Mouse (Mus musculus) neural tube, embryonic 12.5 days (tissue): ENCODE measurements at regions not wholly inside any gene's neighbourhood (a gene's known extent, or its start where the extent isn't known, plus 50 kb on each side); places are given as distances from the start of the nearest gene placed in this dataset.

Experiments used
- ATAC-seq: fragments of 200-750 bp; cut with Nextera tagmentation; 2 replicates; pipeline ENCODE4 v1.8.0; 2017; ENCODE audit warnings: low read depth, mild to moderate bottlenecking, moderate TSS enrichment, moderate library complexity; ENCODE audit not compliant: low FRiP score
- H3K27ac ChIP-seq: fragments of 300-500 bp; sonication (generic); 2 replicates; pipeline ENCODE4 v1.5.1; 2016
- H3K27me3 ChIP-seq: fragments of 300-500 bp; sonication (generic); replicated peaks from 2 replicates; pipeline ENCODE4 v1.6.1; 2016; ENCODE audit warnings: mild to moderate bottlenecking
- H3K36me3 ChIP-seq: fragments of 300-500 bp; sonication (generic); 2 replicates; pipeline ENCODE4 v1.6.1; 2016; ENCODE audit warnings: mild to moderate bottlenecking
- H3K4me1 ChIP-seq: fragments of 300-500 bp; sonication (generic); 2 replicates; pipeline ENCODE4 v1.6.1; 2016
- H3K4me2 ChIP-seq: fragments of 300-500 bp; sonication (generic); replicated peaks from 2 replicates; pipeline ENCODE4 v1.6.1; 2016; ENCODE audit warnings: mild to moderate bottlenecking
- H3K4me3 ChIP-seq: fragments of 300-500 bp; sonication (generic); 2 replicates; pipeline ENCODE4 v1.5.1; 2016
- H3K9ac ChIP-seq: fragments of 300-500 bp; sonication (generic); 2 replicates; pipeline ENCODE4 v1.6.1; 2016; ENCODE audit warnings: mild to moderate bottlenecking
- H3K9me3 ChIP-seq: fragments of 300-500 bp; sonication (generic); 2 replicates; pipeline ENCODE4 v1.6.1; 2016; ENCODE audit warnings: mild to moderate bottlenecking
- WGBS: fragments of 180-500 bp; shearing (Covaris S2); methylation state at CpG from one replicate; pipeline ENCODE4 v1.1.7; 2016; 5-methylcytosine and 5-hydroxymethylcytosine counted together

GRCm38 (mm10) chr13:44618368-44618767 lies 110.9 kb upstream of the Jarid2 start:
- no peak overlapping the region for H3K27ac ChIP-seq
- H3K9ac ChIP-seq = no peak overlapping the region
- 54% methylated on average over 3 of the region's 3 CpGs for WGBS
- H3K36me3 ChIP-seq = no peaks in the 10 kb centered on the region
- H3K4me3 ChIP-seq = no peak overlapping the region
- no peak for ATAC-seq
- 0 out of 2 replicates have a peak, but pooled peaks cover 6% of the 10 kb centered on the region for H3K4me1 ChIP-seq
- H3K4me2 ChIP-seq = no peak overlapping the region
- no peaks in the 10 kb centered on the region for H3K27me3 ChIP-seq
- no peaks in the 10 kb centered on the region for H3K9me3 ChIP-seq

GRCm38 (mm10) chr13:44622661-44623355 lies 106.5 kb upstream of the Jarid2 start:
- no peak overlapping the region for H3K27ac ChIP-seq
- H3K27me3 ChIP-seq = no peaks in the 10 kb centered on the region
- no peak for ATAC-seq
- no peak overlapping the region for H3K9ac ChIP-seq
- no peak overlapping the region for H3K4me3 ChIP-seq
- no peaks in the 10 kb centered on the region for H3K36me3 ChIP-seq
- H3K4me2 ChIP-seq = no peak overlapping the region
- 44% methylated on average over 12 of the region's 12 CpGs for WGBS
- no peaks in the 10 kb centered on the region for H3K9me3 ChIP-seq
- 0 out of 2 replicates have a peak, but pooled peaks cover 6% of the 10 kb centered on the region for H3K4me1 ChIP-seq

- Histone ChIP-seq H3K36me3 (no peaks in the 10 kb centered on the region), H3K9me3 (no peaks in the 10 kb centered on the region), H3K4me2 (no peak overlapping the region), H3K27ac (no peak overlapping the region), H3K27me3 (no peaks in the 10 kb centered on the region), H3K4me3 (no peak overlapping the region), H3K9ac (no peak overlapping the region), H3K4me1 (0 out of 2 replicates have a peak, but pooled peaks cover 6% of the 10 kb centered on the region)
- WGBS = 56% methylated on average over 13 of the region's 13 CpGs
- ATAC-seq = no peak
These were observed 104.6 kb upstream of the Jarid2 start for GRCm38 (mm10) chr13:44624716-44625115.

GRCm38 (mm10) chr13:44625792-44626191 lies 103.5 kb upstream of the Jarid2 start:
- H3K27me3 ChIP-seq = no peaks in the 10 kb centered on the region
- 76% methylated on average over 7 of the region's 7 CpGs for WGBS
- no peaks in the 10 kb centered on the region for H3K9me3 ChIP-seq
- H3K27ac ChIP-seq = no peak overlapping the region
- H3K4me1 ChIP-seq = 0 out of 2 replicates have a peak, but pooled peaks cover 6% of the 10 kb centered on the region
- no peak overlapping the region for H3K4me2 ChIP-seq
- no peak overlapping the region for H3K9ac ChIP-seq
- H3K36me3 ChIP-seq = no peaks in the 10 kb centered on the region
- ATAC-seq = no peak
- H3K4me3 ChIP-seq = no peak overlapping the region

- ATAC-seq = no peak
- no peaks in the 10 kb centered on the region for H3K9me3 ChIP-seq
- no peak overlapping the region for H3K4me3 ChIP-seq
- 0 out of 2 replicates have a peak, but pooled peaks cover 6% of the 10 kb centered on the region for H3K4me1 ChIP-seq
- no peak overlapping the region for H3K4me2 ChIP-seq
- 41% methylated on average over 11 of the region's 11 CpGs for WGBS
- H3K27me3 ChIP-seq = no peaks in the 10 kb centered on the region
- H3K27ac ChIP-seq = no peak overlapping the region
- H3K9ac ChIP-seq = no peak overlapping the region
- H3K36me3 ChIP-seq = no peaks in the 10 kb centered on the region
These were observed 102.5 kb upstream of the Jarid2 start for GRCm38 (mm10) chr13:44626806-44627205.

- H3K4me1 ChIP-seq = peaks cover 9% of the 10 kb centered on the region
- WGBS = 62% methylated on average over 6 of the region's 6 CpGs
These were observed 99.2 kb upstream of the Jarid2 start for GRCm38 (mm10) chr13:44630061-44630460.

GRCm38 (mm10) chr13:44634616-44635015 lies 94.7 kb upstream of the Jarid2 start:
- Histone ChIP-seq H3K9ac (no peak overlapping the region), H3K4me2 (peak overlapping the region; percentile 50), H3K36me3 (no peaks in the 10 kb centered on the region), H3K9me3 (no peaks in the 10 kb centered on the region), H3K27ac (no peak overlapping the region), H3K27me3 (no peaks in the 10 kb centered on the region), H3K4me1 (peaks cover 17% of the 10 kb centered on the region), H3K4me3 (no peak overlapping the region)
- WGBS = 9% methylated on average over 11 of the region's 11 CpGs
- no peak for ATAC-seq

More at GRCm38 (mm10) chr13:44630061-44630460, 99.2 kb upstream of the Jarid2 start:
- H3K9me3 ChIP-seq = no peaks in the 10 kb centered on the region
- H3K36me3 ChIP-seq = no peaks in the 10 kb centered on the region
- H3K27ac ChIP-seq = no peak overlapping the region
- H3K27me3 ChIP-seq = no peaks in the 10 kb centered on the region
- no peak for ATAC-seq
- no peak overlapping the region for H3K4me3 ChIP-seq
- no peak overlapping the region for H3K9ac ChIP-seq
- no peak overlapping the region for H3K4me2 ChIP-seq

GRCm38 (mm10) chr13:44635221-44636007 lies 93.9 kb upstream of the Jarid2 start:
- H3K4me3 ChIP-seq = no peak overlapping the region
- peaks cover 17% of the 10 kb centered on the region for H3K4me1 ChIP-seq
- WGBS = 2% methylated on average over 9 of the region's 12 CpGs
- H3K36me3 ChIP-seq = no peaks in the 10 kb centered on the region
- no peak overlapping the region for H3K9ac ChIP-seq
- no peaks in the 10 kb centered on the region for H3K9me3 ChIP-seq
- ATAC-seq = no peak
- H3K27ac ChIP-seq = no peak overlapping the region
- no peaks in the 10 kb centered on the region for H3K27me3 ChIP-seq
- peak overlapping the region; percentile 50 for H3K4me2 ChIP-seq

GRCm38 (mm10) chr13:44636008-44636335 lies 93.3 kb upstream of the Jarid2 start:
- peak overlapping the region; percentile 50 for H3K4me2 ChIP-seq
- no peaks in the 10 kb centered on the region for H3K36me3 ChIP-seq
- no peak overlapping the region for H3K9ac ChIP-seq
- H3K4me3 ChIP-seq = no peak overlapping the region
- H3K27me3 ChIP-seq = no peaks in the 10 kb centered on the region
- no peaks in the 10 kb centered on the region for H3K9me3 ChIP-seq
- ATAC-seq = no peak
- no peak overlapping the region for H3K27ac ChIP-seq
- WGBS = 13% methylated on average over 2 of the region's 2 CpGs
- H3K4me1 ChIP-seq = peaks cover 17% of the 10 kb centered on the region

- WGBS = 90% methylated on average over 7 of the region's 7 CpGs
- Histone ChIP-seq H3K9me3 (no peaks in the 10 kb centered on the region), H3K36me3 (no peaks in the 10 kb centered on the region), H3K27me3 (no peaks in the 10 kb centered on the region), H3K4me2 (no peak overlapping the region), H3K4me3 (no peak overlapping the region), H3K4me1 (no peaks in the 10 kb centered on the region), H3K27ac (no peak overlapping the region), H3K9ac (no peak overlapping the region)
- no peak for ATAC-seq
These were observed 86.9 kb upstream of the Jarid2 start for GRCm38 (mm10) chr13:44642361-44642760.

- no peak for ATAC-seq
- WGBS = 23% methylated on average over 13 of the region's 13 CpGs
- Histone ChIP-seq H3K36me3 (no peaks in the 10 kb centered on the region), H3K4me2 (peak overlapping the region; percentile 31), H3K4me3 (no peak overlapping the region), H3K27ac (no peak overlapping the region), H3K9me3 (no peaks in the 10 kb centered on the region), H3K4me1 (peaks cover 10% of the 10 kb centered on the region; the same call in 1 of the 2 replicates), H3K9ac (no peak overlapping the region), H3K27me3 (0 out of 2 replicates have a peak, but pooled peaks cover 6% of the 10 kb centered on the region)
These were observed 79.2 kb upstream of the Jarid2 start for GRCm38 (mm10) chr13:44650052-44650451.
